Mouse (Mus musculus): ENCODE measurements at regions not wholly inside any gene's neighbourhood (a gene's known extent, or its start where the extent isn't known, plus 50 kb on each side); places are given as distances from the start of the nearest gene placed in this dataset.
A peak's percentile ranks its signal among the peaks of the same experiment; 100 is the strongest.
"Not testable (repeated sequence)": the region's sequence is repeated elsewhere in the genome, so short reads cannot be mapped to it uniquely, and the experiment has no call there.

GRCm38 (mm10) chr2:149283274-149283673 is 121.6 kb upstream of the Cst10 start:
- DNase-seq, result no peak

GRCm38 (mm10) chr2:149284199-149284598 is 120.7 kb upstream of the Cst10 start:
- no peak for DNase-seq

GRCm38 (mm10) chr2:149296936-149297335 is 107.9 kb upstream of the Cst10 start:
- DNase-seq, result not testable (repeated sequence)

- no peak for DNase-seq
Measured at GRCm38 (mm10) chr2:149305553-149305952, 99.3 kb upstream of the Cst10 start.

- DNase-seq, result peak in 1 of 2 experiments; percentile 12
Measured at GRCm38 (mm10) chr2:149350239-149350811, 54.5 kb upstream of the Cst10 start.

All from layer of hippocampus, postnatal 36 days (tissue).